Mouse (Mus musculus) left cerebral cortex, postnatal 10 days (tissue): ENCODE data around the gene Xpnpep3. TPM values are rescaled to one million over a fixed set of nuclear protein-coding genes. Genes with fewer than 3 reads are reported as not detected.
"Not testable (repeated sequence)": the region's sequence is repeated elsewhere in the genome, so short reads cannot be mapped to it uniquely, and the experiment has no call there.

ENCODE experiments used
- DNase-seq, 2 experiments: peaks; one replicate each; pipeline ENCODE4 v3.0.0; 2021 to 2022; ENCODE audit warnings: low spot score in 2 of 2, mixed read lengths in 1 of 2; ENCODE audit errors: extremely low spot score in 1 of 2
- intact Hi-C: fragments of 180-260 bp; cut with DNase I; formaldehyde crosslinking; loops from one replicate; pipeline ENCODE4 v1.15.1; 2025
- total RNA-seq, 2 experiments: library from RNA; stranded (reverse); gene quantifications; 2 replicates each; pipeline ENCODE4 v1.2.3; 2021

The Xpnpep3 gene
- total RNA-seq, 2 experiments from 2014 or later = 10.1 to 11.6 TPM

- intact Hi-C loops = no loop called here
- no peak for DNase-seq
Observed at GRCm38 (mm10) chr15:81466738-81467113, 66.8 kb downstream of the Xpnpep3 start.

GRCm38 (mm10) chr15:81470735-81471134 is 70.8 kb downstream of the Xpnpep3 start:
- intact Hi-C loops = no loop called here
- DNase-seq = no peak

GRCm38 (mm10) chr15:81472256-81472655 is 72.3 kb downstream of the Xpnpep3 start:
- no peak for DNase-seq
- intact Hi-C loops = no loop called here

- intact Hi-C loops = loop anchor here (5.0 kb wide), 1 partner anchor 112 kb away; the partner anchor contains the start of gene Ep300
- no peak for DNase-seq
Observed at GRCm38 (mm10) chr15:81475654-81476053, 75.7 kb downstream of the Xpnpep3 start.

- no peak for DNase-seq
- intact Hi-C loops = loop anchor here (5.0 kb wide), 1 partner anchor 111 kb away; the partner anchor contains the start of gene Ep300
Observed at GRCm38 (mm10) chr15:81476597-81476996, 76.7 kb downstream of the Xpnpep3 start.

GRCm38 (mm10) chr15:81479446-81480213 is 79.7 kb downstream of the Xpnpep3 start:
- intact Hi-C loops = loop anchor here (5.0 kb wide), 2 partner anchors 43 to 108 kb away; partner anchors contain the start of gene Ep300
- DNase-seq = no peak

GRCm38 (mm10) chr15:81480284-81480683 is 80.3 kb downstream of the Xpnpep3 start:
- intact Hi-C loops = loop anchor here (5.0 kb wide), 1 partner anchor 42 kb away; no protein-coding TSS in a partner anchor
- not testable (repeated sequence) for DNase-seq

GRCm38 (mm10) chr15:81480977-81481379 is 81.0 kb downstream of the Xpnpep3 start:
- intact Hi-C loops = loop anchor here (5.0 kb wide), 1 partner anchor 41 kb away; no protein-coding TSS in a partner anchor
- DNase-seq = peak in 1 of 2 experiments; percentile 54

GRCm38 (mm10) chr15:81482966-81483365 is 83.0 kb downstream of the Xpnpep3 start:
- intact Hi-C loops = loop anchor here (5.0 kb wide), 1 partner anchor 39 kb away; no protein-coding TSS in a partner anchor

GRCm38 (mm10) chr15:81483691-81484090 is 83.8 kb downstream of the Xpnpep3 start:
- no peak for DNase-seq
- intact Hi-C loops = loop anchor here (5.0 kb wide), 1 partner anchor 39 kb away; no protein-coding TSS in a partner anchor

More at GRCm38 (mm10) chr15:81482966-81483365, 83.0 kb downstream of the Xpnpep3 start:
- no peak for DNase-seq

- DNase-seq = no peak
- intact Hi-C loops = loop anchor here (5.0 kb wide), 1 partner anchor 82 kb away; no protein-coding TSS in a partner anchor
Observed at GRCm38 (mm10) chr15:81485483-81485882, 85.5 kb downstream of the Xpnpep3 start.

- intact Hi-C loops = no loop called here
Observed at GRCm38 (mm10) chr15:81503466-81503865, 103.5 kb downstream of the Xpnpep3 start.

GRCm38 (mm10) chr15:81503995-81504394 is 104.1 kb downstream of the Xpnpep3 start:
- DNase-seq = no peak
- intact Hi-C loops = no loop called here

More at GRCm38 (mm10) chr15:81503466-81503865, 103.5 kb downstream of the Xpnpep3 start:
- no peak for DNase-seq

Other genes starting within 250 kb of the Xpnpep3 start
- gene Mrtfa, start 209.4 kb upstream of the Xpnpep3 start, total RNA-seq = 10 to 100 TPM; 43.7 to 47.8 TPM
- 10 to 100 TPM; 12.9 to 16.9 TPM for gene Mchr1, start 164.6 kb upstream of the Xpnpep3 start, total RNA-seq
- gene Slc25a17, start 39.3 kb upstream of the Xpnpep3 start, total RNA-seq = 10 to 100 TPM; 53.9 to 62.1 TPM
- 100 to 1,000 TPM; 174 to 179 TPM for gene St13, start 61 bp upstream of the Xpnpep3 start, total RNA-seq
- not detected for gene Dnajb7, start 8.2 kb downstream of the Xpnpep3 start, total RNA-seq
- gene Rbx1, start 66.2 kb downstream of the Xpnpep3 start, total RNA-seq = 100 to 1,000 TPM; 140 TPM
- 10 to 100 TPM; 58.3 to 60.3 TPM for gene Ep300, start 185.2 kb downstream of the Xpnpep3 start, total RNA-seq